Mouse (Mus musculus): Measurements from ENCODE around the gene Tlx2. TPM values are rescaled to one million over a fixed set of nuclear protein-coding genes. Genes with fewer than 3 reads are reported as not detected.

Gene Tlx2
- polyA plus RNA-seq, 1 experiment from 2014 or later, result 0.31 TPM

GRCm38 (mm10) chr6:83108762-83109668 is 38.9 kb upstream of the Tlx2 start, which contains the start of gene Mrpl53:
Gene Mrpl53, plus strand, starts transcription at chr6:83109040.
- under 1% methylated on average over 76 of the region's 76 CpGs for WGBS
- H3K4me3 ChIP-seq, result peak within 1 kb of the TSS; percentile 91
- H3K4me1 ChIP-seq, result peaks cover 22% of the 10 kb centered on the region
- peaks cover 13% of the 10 kb centered on the region for H3K36me3 ChIP-seq
- peak; percentile 80 for ATAC-seq (ENCODE audit: insufficient number of reproducible peaks, insufficient read depth, low FRiP score, low TSS enrichment, low read depth)
- H3K9ac ChIP-seq, result peak within 1 kb of the TSS; percentile 94
- H3K4me2 ChIP-seq, result peak within 1 kb of the TSS; percentile 88
- peak within 1 kb of the TSS; percentile 81 for H3K27ac ChIP-seq
- H3K27me3 ChIP-seq, result no peaks in the 10 kb centered on the region
- no peaks in the 10 kb centered on the region for H3K9me3 ChIP-seq

DNA sequence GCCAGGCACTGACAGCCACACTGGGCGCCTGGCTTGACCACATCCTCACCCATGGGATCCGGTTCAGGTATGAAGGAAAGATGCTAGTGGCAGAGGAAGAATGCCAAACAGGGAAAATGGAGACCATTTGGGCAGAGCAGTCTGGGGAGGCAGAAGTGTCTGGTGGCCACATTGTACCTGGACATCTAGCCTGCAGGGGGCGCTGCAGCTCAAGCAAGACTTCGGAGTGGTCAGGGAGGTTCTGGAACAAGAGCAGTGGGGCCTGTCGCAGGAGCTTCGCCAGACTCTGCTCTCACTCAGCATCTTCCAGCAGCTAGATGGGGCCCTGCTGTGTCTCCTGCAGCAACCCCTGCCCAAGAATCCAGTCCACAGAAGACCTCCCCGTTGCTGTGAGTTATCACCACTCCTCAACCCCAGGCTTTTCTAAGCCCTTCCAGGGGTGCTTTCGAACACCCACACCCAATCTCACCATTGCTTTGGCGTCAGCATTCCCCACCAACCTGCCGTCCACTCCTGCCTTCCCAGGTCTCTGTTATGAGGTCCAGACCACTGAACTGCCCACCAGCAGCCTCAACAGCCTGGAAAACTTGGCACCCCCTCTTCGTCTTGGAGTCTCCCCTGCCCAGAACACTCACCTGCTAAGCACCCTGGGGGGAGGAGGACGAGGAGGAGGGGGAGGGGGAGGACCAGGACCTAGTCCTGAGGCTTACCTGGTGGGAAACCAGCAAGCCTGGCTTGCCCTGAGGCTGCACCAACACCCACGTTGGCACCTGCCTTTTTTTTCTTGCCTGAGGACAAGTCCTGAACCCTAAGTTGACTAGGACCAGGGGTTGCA is 37.7 kb upstream of the Tlx2 start:
- WGBS, result 31% methylated on average over 13 of the region's 13 CpGs
- Histone ChIP-seq H3K4me3 (peak overlapping the region; percentile 91), H3K27ac (0 out of 2 replicates have a peak overlapping the region, but pooled peaks have one; percentile 81), H3K36me3 (peaks cover 13% of the 10 kb centered on the region), H3K4me2 (peak overlapping the region; percentile 88), H3K9me3 (no peaks in the 10 kb centered on the region), H3K27me3 (no peaks in the 10 kb centered on the region; the same call in 1 of the 2 replicates), H3K9ac (peak overlapping the region; percentile 94; the same call in 1 of the 2 replicates), H3K4me1 (peaks cover 30% of the 10 kb centered on the region)
- no peak for ATAC-seq (ENCODE audit: insufficient number of reproducible peaks, insufficient read depth, low FRiP score, low TSS enrichment, low read depth)

DNA sequence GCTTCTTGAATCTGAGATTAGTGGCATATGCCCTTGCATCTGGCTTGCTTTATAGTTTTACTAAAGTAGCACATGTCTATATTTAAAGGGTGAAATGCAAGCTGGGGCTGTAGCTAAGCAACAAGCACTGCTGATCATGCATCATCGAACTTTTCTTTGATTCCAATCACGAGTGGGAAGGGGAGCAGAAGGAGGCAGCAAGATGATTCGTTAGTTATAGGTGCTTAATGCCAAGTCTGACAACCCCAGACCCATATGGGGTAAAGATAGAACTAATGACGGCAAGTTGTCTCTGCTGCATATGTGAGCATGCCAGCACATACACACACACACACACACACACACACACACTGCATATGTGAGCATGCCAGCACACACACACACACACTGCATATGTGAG is 34.1 kb upstream of the Tlx2 start:
- Histone ChIP-seq H3K9me3 (no peaks in the 10 kb centered on the region), H3K36me3 (peaks cover 9% of the 10 kb centered on the region; the same call in 1 of the 2 replicates), H3K4me3 (no peak overlapping the region), H3K27ac (no peak overlapping the region), H3K27me3 (peaks cover 8% of the 10 kb centered on the region), H3K4me1 (peaks cover 34% of the 10 kb centered on the region), H3K9ac (no peak overlapping the region), H3K4me2 (no peak overlapping the region)
- ATAC-seq (ENCODE audit: insufficient number of reproducible peaks, insufficient read depth, low FRiP score, low TSS enrichment, low read depth), result no peak
- WGBS, result 65% methylated on average over 4 of the region's 4 CpGs

DNA sequence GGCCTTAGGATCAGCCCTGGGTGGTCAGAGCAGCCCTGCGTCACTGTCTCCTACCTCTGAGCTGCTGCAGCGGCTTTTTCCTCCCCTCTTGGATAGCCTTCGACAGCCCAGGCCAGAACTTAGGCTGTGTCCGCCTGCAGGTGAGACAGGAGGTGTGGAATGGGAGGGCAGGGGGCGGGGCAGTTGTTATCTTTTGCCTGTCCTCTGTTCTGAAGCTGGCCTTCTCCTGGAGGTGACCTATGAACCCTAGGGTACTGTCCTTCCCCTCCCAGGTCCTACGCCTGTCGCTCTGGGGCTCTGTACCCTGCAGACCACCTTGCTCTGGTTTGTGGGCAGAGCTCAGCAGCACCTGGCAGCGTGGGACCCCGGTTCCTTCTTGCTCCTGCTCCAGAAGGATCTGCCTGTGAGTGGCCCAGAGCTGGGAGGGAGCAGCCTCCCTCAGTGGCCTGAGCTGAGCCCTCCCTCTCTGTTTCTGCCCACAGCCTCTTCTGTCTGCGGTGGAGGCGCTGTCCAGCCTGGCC is 33.1 kb upstream of the Tlx2 start:
- Histone ChIP-seq H3K36me3 (peaks cover 9% of the 10 kb centered on the region; the same call in 1 of the 2 replicates), H3K27ac (no peak overlapping the region), H3K4me3 (peak overlapping the region; percentile 75; the same call in 1 of the 2 replicates), H3K4me2 (peak overlapping the region; percentile 99), H3K4me1 (peaks cover 30% of the 10 kb centered on the region), H3K9ac (peak overlapping the region; percentile 87), H3K27me3 (peaks cover 8% of the 10 kb centered on the region), H3K9me3 (no peaks in the 10 kb centered on the region)
- WGBS, result 42% methylated on average over 11 of the region's 11 CpGs
- no peak for ATAC-seq (ENCODE audit: insufficient number of reproducible peaks, insufficient read depth, low FRiP score, low TSS enrichment, low read depth)

DNA sequence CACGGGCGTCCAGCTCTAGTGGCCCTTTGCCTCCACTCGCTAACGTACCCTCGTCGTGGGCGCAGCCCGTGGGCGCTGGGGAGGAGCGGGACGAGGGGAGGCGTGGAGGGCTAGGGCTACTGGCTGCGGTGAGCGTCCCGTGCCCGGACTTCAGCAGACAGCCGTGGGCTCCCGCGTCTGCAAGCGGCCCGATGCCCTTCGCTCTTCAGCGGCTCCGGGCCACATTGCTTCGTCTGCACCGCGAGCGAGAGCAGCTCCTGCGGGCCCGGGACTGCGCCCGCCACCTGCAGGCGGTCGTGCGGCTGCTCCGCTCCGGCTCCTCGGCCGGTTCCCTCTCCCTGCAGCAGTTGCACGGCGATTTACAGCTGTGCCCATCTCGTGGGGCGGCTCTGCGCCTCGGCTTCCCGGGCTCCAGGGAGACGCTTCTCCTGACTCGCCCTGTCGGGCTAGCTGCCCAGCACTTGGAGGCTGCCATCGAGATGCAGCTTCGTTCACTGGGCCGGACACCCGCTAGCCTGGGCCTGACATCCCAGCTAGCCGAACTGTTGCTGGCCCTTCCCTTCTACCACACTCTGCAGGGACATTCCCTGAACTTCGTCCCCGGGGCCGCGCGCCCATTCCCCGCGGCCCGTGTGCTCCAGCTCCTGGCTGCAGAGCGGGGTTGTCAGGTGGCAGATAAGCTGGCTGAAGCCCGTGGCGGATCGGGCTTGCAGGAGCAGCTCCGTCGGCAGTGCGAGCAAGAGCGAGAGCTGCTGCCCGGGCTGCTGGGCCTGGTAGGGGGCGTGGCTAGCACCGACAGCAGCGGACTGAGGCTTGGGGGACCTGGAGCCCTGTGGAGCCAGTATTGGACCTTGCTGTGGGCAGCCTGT is 31.8 kb upstream of the Tlx2 start:
- Histone ChIP-seq H3K4me1 (peaks cover 21% of the 10 kb centered on the region), H3K9ac (peak overlapping the region; percentile 87), H3K9me3 (no peaks in the 10 kb centered on the region), H3K27me3 (peaks cover 8% of the 10 kb centered on the region), H3K4me2 (peak overlapping the region; percentile 99), H3K4me3 (peak overlapping the region; percentile 75), H3K27ac (peak overlapping the region; percentile 84), H3K36me3 (peaks cover 8% of the 10 kb centered on the region; the same call in 1 of the 2 replicates)
- ATAC-seq (ENCODE audit: insufficient number of reproducible peaks, insufficient read depth, low FRiP score, low TSS enrichment, low read depth), result peak; percentile 70
- under 1% methylated on average over 74 of the region's 74 CpGs for WGBS

DNA sequence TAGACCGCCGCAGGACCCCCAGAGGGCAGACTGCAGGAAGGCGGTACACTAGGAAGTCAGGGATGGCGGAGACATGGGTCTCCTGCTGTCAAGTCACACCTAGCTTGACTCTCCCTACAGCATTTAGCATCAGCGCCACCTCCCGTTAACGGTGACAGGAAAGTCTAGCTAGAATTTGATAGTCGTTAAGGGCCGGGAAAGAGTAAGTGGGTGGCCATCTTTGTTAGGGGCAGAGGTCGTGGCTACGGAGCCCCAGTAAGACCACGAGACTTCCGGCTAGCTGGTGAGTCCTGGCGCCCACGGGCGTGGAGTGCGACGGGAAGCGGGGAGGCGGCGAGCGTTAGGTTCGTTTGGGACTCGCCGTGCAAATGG is 31.2 kb upstream of the Tlx2 start, which contains the start of the genes Ccdc142 and Gm42688:
Gene Ccdc142, plus strand, starts transcription at position 286 of the 372 bp plus-strand sequence.
Gene Gm42688, plus strand, starts transcription at position 302 of the 372 bp plus-strand sequence.
- Histone ChIP-seq H3K4me1 (peaks cover 21% of the 10 kb centered on the region), H3K9me3 (no peaks in the 10 kb centered on the region), H3K27me3 (peaks cover 9% of the 10 kb centered on the region), H3K36me3 (0 out of 2 replicates have a peak, but pooled peaks cover 3% of the 10 kb centered on the region), H3K9ac (peak within 1 kb of the TSS; percentile 87), H3K27ac (peak within 1 kb of the TSS; percentile 84), H3K4me3 (peak within 1 kb of the TSS; percentile 75), H3K4me2 (peak within 1 kb of the TSS; percentile 99)
- WGBS, result 0% methylated on average over 25 of the region's 25 CpGs
- peak; percentile 84 for ATAC-seq (ENCODE audit: insufficient number of reproducible peaks, insufficient read depth, low FRiP score, low TSS enrichment, low read depth)

DNA sequence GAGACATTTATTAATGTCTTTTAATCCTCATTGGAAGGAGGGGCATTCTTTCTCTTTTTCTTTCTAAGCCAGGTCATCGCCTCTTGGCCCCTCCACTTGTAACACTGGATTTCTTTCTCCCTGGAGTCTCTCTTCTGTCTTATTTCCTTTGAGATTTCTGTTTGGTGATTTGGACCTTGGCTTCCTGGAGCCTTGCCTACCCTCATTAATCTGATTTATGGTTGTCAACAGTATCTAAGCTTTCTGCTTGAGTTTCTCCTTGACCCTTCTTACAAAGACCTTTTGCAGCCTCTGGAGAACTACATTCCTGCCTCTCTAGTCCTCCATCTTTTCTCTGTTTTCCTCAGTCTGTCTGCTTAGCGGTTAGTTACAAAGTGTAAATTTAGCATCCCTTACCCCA is 28.3 kb upstream of the Tlx2 start:
- Histone ChIP-seq H3K4me2 (no peak overlapping the region), H3K4me1 (peaks cover 19% of the 10 kb centered on the region), H3K27me3 (peaks cover 22% of the 10 kb centered on the region), H3K27ac (no peak overlapping the region), H3K9ac (no peak overlapping the region), H3K36me3 (no peaks in the 10 kb centered on the region), H3K9me3 (no peaks in the 10 kb centered on the region), H3K4me3 (no peak overlapping the region)
- 70% methylated on average over 2 of the region's 2 CpGs for WGBS
- ATAC-seq (ENCODE audit: insufficient number of reproducible peaks, insufficient read depth, low FRiP score, low TSS enrichment, low read depth), result no peak

DNA sequence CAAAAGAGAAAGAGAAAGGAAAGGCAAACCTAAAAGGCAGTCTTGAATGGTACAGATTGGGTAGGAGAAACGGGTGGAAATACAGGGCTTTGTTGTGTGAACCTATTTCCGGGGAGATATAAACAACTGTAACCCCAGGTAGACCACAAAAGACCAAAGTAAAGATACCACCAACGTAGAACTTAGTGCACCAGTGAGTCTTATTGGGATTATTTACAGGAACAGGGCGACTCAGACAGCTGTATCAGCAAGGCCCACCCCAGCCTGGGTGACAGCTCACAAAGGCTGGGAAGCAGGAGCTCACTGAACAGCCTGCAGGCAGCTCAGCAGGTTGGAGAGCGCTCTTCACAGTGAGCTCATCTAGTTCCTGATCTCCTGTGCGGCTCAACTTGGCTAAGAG is 25.9 kb upstream of the Tlx2 start:
- Histone ChIP-seq H3K27ac (no peak overlapping the region), H3K4me2 (no peak overlapping the region), H3K9ac (no peak overlapping the region), H3K36me3 (no peaks in the 10 kb centered on the region), H3K4me1 (peaks cover 3% of the 10 kb centered on the region; the same call in 1 of the 2 replicates), H3K9me3 (no peaks in the 10 kb centered on the region), H3K4me3 (no peak overlapping the region), H3K27me3 (peaks cover 41% of the 10 kb centered on the region)
- 42% methylated on average over 6 of the region's 6 CpGs for WGBS
- ATAC-seq (ENCODE audit: insufficient number of reproducible peaks, insufficient read depth, low FRiP score, low TSS enrichment, low read depth), result no peak

GRCm38 (mm10) chr6:83092416-83093127 is 22.5 kb upstream of the Tlx2 start:
- no peak for ATAC-seq (ENCODE audit: insufficient number of reproducible peaks, insufficient read depth, low FRiP score, low TSS enrichment, low read depth)
- WGBS, result 37% methylated on average over 6 of the region's 6 CpGs
- peaks cover 66% of the 10 kb centered on the region for H3K27me3 ChIP-seq

DNA sequence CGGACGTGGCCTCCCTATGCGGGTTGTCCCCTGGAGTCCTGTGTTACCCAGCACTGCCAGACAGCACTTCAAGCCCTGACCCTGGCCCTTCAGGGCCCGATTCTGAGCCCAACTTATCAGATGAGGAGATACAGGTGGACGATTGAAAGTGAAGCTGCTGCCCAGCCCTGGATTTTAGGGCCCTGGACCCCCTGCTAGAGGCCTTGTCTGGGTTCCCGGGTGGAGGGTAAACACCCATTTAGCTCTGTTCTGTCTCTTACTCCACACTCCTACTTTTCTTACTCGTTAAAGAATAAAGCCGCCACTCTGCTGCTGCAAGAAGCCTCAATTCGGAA is 17.8 kb upstream of the Tlx2 start:
- H3K4me2 ChIP-seq, result peak overlapping the region; percentile 55
- no peak for ATAC-seq (ENCODE audit: insufficient number of reproducible peaks, insufficient read depth, low FRiP score, low TSS enrichment, low read depth)
- H3K36me3 ChIP-seq, result no peaks in the 10 kb centered on the region
- peak overlapping the region; percentile 27 for H3K4me3 ChIP-seq
- peaks cover 96% of the 10 kb centered on the region for H3K27me3 ChIP-seq
- no peaks in the 10 kb centered on the region for H3K9me3 ChIP-seq
- peaks cover 30% of the 10 kb centered on the region for H3K4me1 ChIP-seq
- H3K27ac ChIP-seq, result no peak overlapping the region
- H3K9ac ChIP-seq, result no peak overlapping the region
- 4% methylated on average over 9 of the region's 9 CpGs for WGBS

More at GRCm38 (mm10) chr6:83092416-83093127, 22.5 kb upstream of the Tlx2 start:
- H3K36me3 ChIP-seq, result no peaks in the 10 kb centered on the region
- no peak overlapping the region for H3K9ac ChIP-seq
- H3K4me1 ChIP-seq, result peaks cover 3% of the 10 kb centered on the region
- H3K4me2 ChIP-seq, result no peak overlapping the region
- no peak overlapping the region for H3K27ac ChIP-seq
- no peak overlapping the region for H3K4me3 ChIP-seq
- no peaks in the 10 kb centered on the region for H3K9me3 ChIP-seq

Measured in embryonic facial prominence, embryonic 13.5 days (tissue).